Mouse (Mus musculus) C2C12 (cell line): ENCODE measurements around the gene Rbms3.

Experiments used
- CTCF ChIP-seq: IDR thresholded peaks from one replicate; pipeline ENCODE4 v1.5.1; 2011; ENCODE audit not compliant: control insufficient read depth, insufficient read depth, insufficient read length
- FOSL1 ChIP-seq: IDR thresholded peaks from one replicate; pipeline ENCODE4 v1.8.0; 2011; ENCODE audit warnings: mild to moderate bottlenecking, low read length; ENCODE audit not compliant: poor library complexity, insufficient read depth, severe bottlenecking
- MAX ChIP-seq: IDR thresholded peaks from one replicate; pipeline ENCODE4 v1.6.1; 2011; ENCODE audit warnings: mild to moderate bottlenecking, control low read depth
- MYOD1 ChIP-seq: IDR thresholded peaks from one replicate; pipeline ENCODE4 v1.6.1; 2011; ENCODE audit warnings: low read depth; ENCODE audit not compliant: control insufficient read depth, insufficient read length
- USF1 ChIP-seq: IDR thresholded peaks from one replicate; pipeline ENCODE4 v1.6.1; 2011; ENCODE audit warnings: low read depth, mild to moderate bottlenecking, control low read depth, moderate library complexity

DNA sequence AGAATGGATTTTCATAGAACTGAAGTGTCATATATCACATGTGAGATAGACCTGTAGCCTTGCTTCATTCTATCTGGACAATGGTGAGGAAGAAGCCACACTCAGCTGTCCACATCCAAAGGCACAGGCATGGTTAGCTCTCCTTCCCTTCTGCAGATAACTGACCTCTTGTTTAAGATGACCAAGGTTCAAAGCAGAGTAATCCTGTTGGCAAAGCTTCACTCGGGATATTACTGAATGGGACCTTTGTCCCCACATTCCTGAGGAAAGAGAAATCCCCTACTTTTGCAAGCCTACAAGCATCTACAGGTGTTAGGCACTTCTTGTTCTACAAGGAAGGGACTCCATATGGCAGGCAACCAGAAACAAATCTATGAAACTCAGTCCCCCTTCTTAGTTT, 621.5 kb downstream of the Rbms3 start:
- TF ChIP-seq CTCF (no peak), MAX (no peak), USF1 (no peak), MYOD1 (no peak), FOSL1 (no peak)
